Mouse (Mus musculus) MEL (cell line): ENCODE measurements around the gene Nrip1. TPM values are rescaled to one million over a fixed set of nuclear protein-coding genes. Genes with fewer than 3 reads are reported as not detected.

ENCODE experiments used
- DNase-seq: peaks from one replicate; pipeline ENCODE4 v3.0.0; 2011; ENCODE audit warnings: low read depth, low spot score
- H3K27ac ChIP-seq: 2 replicates; pipeline ENCODE4 v1.5.1; 2012; ENCODE audit warnings: low read depth, mild to moderate bottlenecking, control low read depth, low read length, moderate library complexity; ENCODE audit not compliant: control insufficient read depth
- H3K27me3 ChIP-seq, 2 experiments: fragments of 150-350 bp in 1 of 2; sonication (generic) in 1 of 2; 2 replicates each; pipeline ENCODE4 v1.6.1; 2012; ENCODE audit warnings: low read length in 2 of 2, mild to moderate bottlenecking in 2 of 2, improper control_type of control experiment in 1 of 2, moderate library complexity in 1 of 2; ENCODE audit not compliant: insufficient read depth in 2 of 2, control insufficient read depth in 1 of 2
- H3K36me3 ChIP-seq, 2 experiments: 2 replicates each; pipeline ENCODE4 v1.6.1; 2012 to 2014; ENCODE audit warnings: low read length in 2 of 2, improper control_type of control experiment in 1 of 2, inconsistent platforms in 1 of 2, mild to moderate bottlenecking in 1 of 2; ENCODE audit not compliant: insufficient read depth in 2 of 2, control insufficient read depth in 1 of 2
- H3K4me1 ChIP-seq, 2 experiments: fragments of 150-350 bp in 1 of 2; sonication (generic) in 1 of 2; 2 replicates each; pipeline ENCODE4 v1.6.1; 2012; ENCODE audit warnings: low read length in 2 of 2, improper control_type of control experiment in 1 of 2, mild to moderate bottlenecking in 1 of 2; ENCODE audit not compliant: insufficient read depth in 2 of 2, control insufficient read depth in 1 of 2
- H3K4me3 ChIP-seq, 2 experiments: fragments of 150-350 bp in 1 of 2; sonication (generic) in 1 of 2; 2 replicates each; pipeline ENCODE4 v1.5.1; 2012; ENCODE audit warnings: low read depth in 2 of 2, low read length in 2 of 2, mild to moderate bottlenecking in 2 of 2, moderate library complexity in 2 of 2, control low read depth in 1 of 2, improper control_type of control experiment in 1 of 2; ENCODE audit not compliant: control insufficient read depth in 1 of 2, insufficient read depth in 1 of 2
- H3K79me2 ChIP-seq: 2 replicates; pipeline ENCODE4 v1.6.1; 2012; ENCODE audit warnings: mild to moderate bottlenecking, low read length, moderate library complexity; ENCODE audit not compliant: control insufficient read depth, poor library complexity, insufficient read depth
- H3K9ac ChIP-seq: 2 replicates; pipeline ENCODE4 v1.6.1; 2012; ENCODE audit warnings: low read depth, mild to moderate bottlenecking, control low read depth, low read length, moderate library complexity; ENCODE audit not compliant: control insufficient read depth, poor library complexity, severe bottlenecking
- H3K9me3 ChIP-seq: fragments of 150-350 bp; sonication (generic); replicated peaks from 2 replicates; pipeline ENCODE4 v1.6.1; 2012; ENCODE audit warnings: mild to moderate bottlenecking, low read length, improper control_type of control experiment, moderate library complexity; ENCODE audit not compliant: insufficient read depth
- BHLHE40 ChIP-seq: IDR thresholded peaks from 2 replicates; pipeline ENCODE4 v1.6.1; 2012; ENCODE audit warnings: low read depth, mild to moderate bottlenecking, inconsistent platforms, low read length, improper control_type of control experiment, borderline replicate concordance
- CHD1 ChIP-seq: IDR thresholded peaks from 2 replicates; pipeline ENCODE4 v1.6.1; 2012; ENCODE audit warnings: low read depth, mild to moderate bottlenecking, inconsistent platforms, low read length, improper control_type of control experiment
- CTCF ChIP-seq, 3 experiments: IDR thresholded peaks in 2 of 3; conservative IDR thresholded peaks in 1 of 3; 2 replicates each; pipeline ENCODE4 v1.5.1; 2011 to 2012; ENCODE audit warnings: low read length in 3 of 3, low read depth in 2 of 3, mild to moderate bottlenecking in 2 of 3, improper control_type of control experiment in 1 of 3, inconsistent platforms in 1 of 3, mixed read lengths in 1 of 3, moderate library complexity in 1 of 3; ENCODE audit not compliant: control insufficient read depth in 1 of 3, insufficient read depth in 1 of 3, poor library complexity in 1 of 3, severe bottlenecking in 1 of 3
- E2F4 ChIP-seq: IDR thresholded peaks from 2 replicates; pipeline ENCODE4 v1.6.1; 2011; ENCODE audit warnings: low read depth, low read length, improper control_type of control experiment, borderline replicate concordance
- ELF1 ChIP-seq: IDR thresholded peaks from 2 replicates; pipeline ENCODE4 v1.6.1; 2014; ENCODE audit warnings: low read depth, mild to moderate bottlenecking, inconsistent platforms, low read length, improper control_type of control experiment, moderate library complexity
- EP300 ChIP-seq, 2 experiments: IDR thresholded peaks; 2 replicates each; pipeline ENCODE4 v1.6.1; 2011; ENCODE audit warnings: improper control_type of control experiment in 2 of 2, low read length in 2 of 2, low read depth in 1 of 2, mild to moderate bottlenecking in 1 of 2
- ETS1 ChIP-seq: IDR thresholded peaks from 2 replicates; pipeline ENCODE4 v1.6.1; 2012; ENCODE audit warnings: low read depth, mild to moderate bottlenecking, inconsistent platforms, low read length, improper control_type of control experiment, moderate library complexity
- GATA1 ChIP-seq: IDR thresholded peaks from 2 replicates; pipeline ENCODE4 v1.6.1; 2011; ENCODE audit warnings: low read depth, low read length, improper control_type of control experiment
- JUND ChIP-seq: IDR thresholded peaks from 2 replicates; pipeline ENCODE4 v1.6.1; 2011; ENCODE audit warnings: low read depth, mild to moderate bottlenecking, improper control_type of control experiment, low read length
- MAFK ChIP-seq: IDR thresholded peaks from 2 replicates; pipeline ENCODE4 v1.6.1; 2011; ENCODE audit warnings: low read depth, mild to moderate bottlenecking, low read length, improper control_type of control experiment, borderline replicate concordance
- MAX ChIP-seq: IDR thresholded peaks from 2 replicates; pipeline ENCODE4 v1.6.1; 2011; ENCODE audit warnings: low read length, improper control_type of control experiment
- MAZ ChIP-seq: IDR thresholded peaks from 2 replicates; pipeline ENCODE4 v1.6.1; 2012; ENCODE audit warnings: low read depth, mild to moderate bottlenecking, inconsistent platforms, low read length, improper control_type of control experiment
- MXI1 ChIP-seq: IDR thresholded peaks from 2 replicates; pipeline ENCODE4 v1.6.1; 2011; ENCODE audit warnings: mild to moderate bottlenecking, low read depth, low read length, improper control_type of control experiment
- MYB ChIP-seq: IDR thresholded peaks from 2 replicates; pipeline ENCODE4 v1.6.1; 2011; ENCODE audit warnings: mild to moderate bottlenecking, low read depth, low read length, improper control_type of control experiment
- NELFE ChIP-seq: IDR thresholded peaks from 2 replicates; pipeline ENCODE4 v1.6.1; 2011; ENCODE audit warnings: low read depth, low read length, improper control_type of control experiment
- NRF1 ChIP-seq: IDR thresholded peaks from 2 replicates; pipeline ENCODE4 v1.6.1; 2014; ENCODE audit warnings: low read depth, mild to moderate bottlenecking, inconsistent platforms, low read length, improper control_type of control experiment, moderate library complexity; ENCODE audit not compliant: poor library complexity, insufficient read depth, severe bottlenecking
- POLR2AphosphoS2 ChIP-seq: IDR thresholded peaks from 2 replicates; pipeline ENCODE4 v1.6.1; 2011; ENCODE audit warnings: low read length, improper control_type of control experiment
- POLR2AphosphoS5 ChIP-seq: IDR thresholded peaks from 2 replicates; pipeline ENCODE4 v1.6.1; 2012; ENCODE audit warnings: low read depth, borderline replicate concordance, mild to moderate bottlenecking, inconsistent platforms, low read length, moderate library complexity, mixed read lengths
- RCOR1 ChIP-seq: IDR thresholded peaks from 2 replicates; pipeline ENCODE4 v1.6.1; 2012; ENCODE audit warnings: low read depth, mild to moderate bottlenecking, inconsistent platforms, low read length, improper control_type of control experiment
- SIN3A ChIP-seq: IDR thresholded peaks from 2 replicates; pipeline ENCODE4 v1.6.1; 2012; ENCODE audit warnings: low read length, improper control_type of control experiment, inconsistent platforms
- SMC3 ChIP-seq: IDR thresholded peaks from 2 replicates; pipeline ENCODE4 v1.6.1; 2011; ENCODE audit warnings: low read depth, low read length, improper control_type of control experiment
- TAL1 ChIP-seq: IDR thresholded peaks from 2 replicates; pipeline ENCODE4 v1.6.1; 2012; ENCODE audit warnings: mild to moderate bottlenecking, inconsistent platforms, low read length, moderate library complexity, mixed read lengths
- TBP ChIP-seq: IDR thresholded peaks from 2 replicates; pipeline ENCODE4 v1.8.0; 2011; ENCODE audit warnings: low read depth, low read length, improper control_type of control experiment
- UBTF ChIP-seq: IDR thresholded peaks from 2 replicates; pipeline ENCODE4 v1.6.1; 2012; ENCODE audit warnings: low read depth, mild to moderate bottlenecking, inconsistent platforms, low read length, improper control_type of control experiment, moderate library complexity, borderline replicate concordance; ENCODE audit not compliant: insufficient read depth
- USF1 ChIP-seq: IDR thresholded peaks from 2 replicates; pipeline ENCODE4 v1.6.1; 2014; ENCODE audit warnings: low read depth, mild to moderate bottlenecking, inconsistent platforms, low read length, improper control_type of control experiment, moderate library complexity
- USF2 ChIP-seq, 2 experiments: IDR thresholded peaks; 2 replicates each; pipeline ENCODE4 v1.6.1; 2011 to 2012; ENCODE audit warnings: improper control_type of control experiment in 2 of 2, low read length in 2 of 2, borderline replicate concordance in 1 of 2, inconsistent platforms in 1 of 2, low read depth in 1 of 2, mild to moderate bottlenecking in 1 of 2; ENCODE audit not compliant: insufficient read depth in 1 of 2
- ZKSCAN1 ChIP-seq: IDR thresholded peaks from 2 replicates; pipeline ENCODE4 v1.6.1; 2012; ENCODE audit warnings: low read depth, mild to moderate bottlenecking, inconsistent platforms, low read length, improper control_type of control experiment, moderate library complexity
- ZMIZ1 ChIP-seq: IDR thresholded peaks from 2 replicates; pipeline ENCODE4 v1.6.1; 2012; ENCODE audit warnings: low read depth, mild to moderate bottlenecking, inconsistent platforms, low read length, improper control_type of control experiment, moderate library complexity
- ZNF384 ChIP-seq: IDR thresholded peaks from 2 replicates; pipeline ENCODE4 v1.6.1; 2012; ENCODE audit warnings: low read depth, mild to moderate bottlenecking, inconsistent platforms, low read length, improper control_type of control experiment
- polyA plus RNA-seq, 2 experiments: library from polyadenylated mRNA; stranded (reverse) in 1 of 2; unstranded in 1 of 2; fragments of >175 nt in 1 of 2; fragments of >200 nt in 1 of 2; gene quantifications; 2 replicates each; pipeline versions ENCODE4 v1.2.1 to v1.2.4; 2012; ENCODE audit warnings: low replicate concordance in 2 of 2, low read depth in 1 of 2; ENCODE audit not compliant: insufficient read length in 2 of 2, insufficient read depth in 1 of 2, missing spikeins in 1 of 2
- total RNA-seq: library from RNA; depleted of rRNA; stranded (reverse); fragments of 300-350 nt; gene quantifications from 2 replicates; pipeline ENCODE4 v1.2.3, GENCODE M21; 2012

Gene Nrip1
- total and polyA plus RNA-seq, 3 experiments, result 13.6 to 42.6 (median 21.1) TPM

DNA sequence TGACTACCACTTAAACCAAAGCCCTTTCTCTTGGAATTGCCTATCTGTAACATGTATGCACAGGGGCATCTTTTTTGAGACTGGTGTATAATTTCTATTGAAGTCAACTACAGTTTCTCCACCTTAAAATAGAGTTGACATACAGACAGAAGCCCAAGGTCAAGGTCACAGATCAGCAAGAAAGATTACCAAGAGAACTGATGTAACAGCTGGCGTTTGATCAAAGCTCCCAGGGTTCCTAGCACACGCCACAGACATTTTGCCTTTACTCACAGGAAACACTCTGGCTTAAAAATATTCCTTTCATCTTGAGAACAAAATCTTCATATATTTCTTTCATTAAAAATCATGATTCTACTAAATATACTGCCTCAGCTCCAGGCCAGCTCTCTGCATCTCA lies 74.1 kb downstream of the Nrip1 start:
- DNase-seq, result no peak
- peaks cover 7 to 18% of the 10 kb centered on the region in 2 experiments for H3K36me3 ChIP-seq

DNA sequence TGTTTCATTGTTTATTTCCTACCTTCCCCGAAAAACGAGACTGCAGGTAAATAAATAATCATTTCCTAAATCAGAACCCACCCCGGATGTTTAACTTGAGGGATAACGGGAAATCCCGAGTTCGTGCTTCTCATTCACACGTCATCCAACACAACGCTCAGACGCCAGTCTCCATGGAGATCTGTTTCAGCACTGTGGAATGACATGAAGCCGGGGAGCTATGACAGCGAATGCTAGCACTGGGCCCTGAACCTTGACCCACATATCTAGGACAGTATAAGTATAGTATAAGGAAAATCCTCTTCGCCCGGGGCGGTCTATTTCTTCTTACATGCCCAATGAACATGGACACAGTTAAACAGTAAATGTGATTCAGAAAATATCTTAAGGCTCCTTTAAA lies 78.3 kb downstream of the Nrip1 start:
- Histone ChIP-seq H3K4me1 (peaks cover 5 to 16% of the 10 kb centered on the region in 2 experiments; a peak in 3 of 4 replicates), H3K4me3 (no peak overlapping the region), H3K9me3 (no peaks in the 10 kb centered on the region), H3K36me3 (peaks cover 14 to 21% of the 10 kb centered on the region in 2 experiments), H3K79me2 (peaks cover 9% of the 10 kb centered on the region), H3K27me3 (no peaks in the 10 kb centered on the region), H3K9ac (no peak overlapping the region), H3K27ac (no peak overlapping the region)
- no peak for DNase-seq
- TF ChIP-seq SMC3 (no peak), RCOR1 (no peak), ZMIZ1 (no peak), USF1 (no peak), MAFK (no peak), MAZ (no peak), USF2 (IDR thresholded peaks at IDR 0.05; ENCODE audit: borderline replicate concordance in 1 of 2, insufficient read depth in 1 of 2, low read depth in 1 of 2, low read length in 2 of 2) (no peak), GATA1 (no peak), JUND (no peak), ZKSCAN1 (no peak), MAX (no peak), MYB (no peak), ZNF384 (no peak)

More for the DNA sequence above, 74.1 kb downstream of the Nrip1 start:
- H3K4me3 ChIP-seq, result no peak overlapping the region
- H3K79me2 ChIP-seq, result peaks cover 12% of the 10 kb centered on the region; the same call in 1 of the 2 replicates
- no peak for TF ChIP-seq RCOR1
- TF ChIP-seq ETS1, result no peak
- no peak for TF ChIP-seq BHLHE40
- no peak for TF ChIP-seq POLR2AphosphoS2
- TF ChIP-seq POLR2AphosphoS5, result no peak
- TF ChIP-seq UBTF, result no peak
- no peak for TF ChIP-seq TAL1
- TF ChIP-seq MXI1, result no peak
- no peak for TF ChIP-seq USF2 (IDR thresholded peaks at IDR 0.05; ENCODE audit: borderline replicate concordance in 1 of 2, insufficient read depth in 1 of 2, low read depth in 1 of 2, low read length in 2 of 2)
- TF ChIP-seq EP300 (IDR thresholded peaks at IDR 0.05; ENCODE audit: low read depth in 1 of 2, low read length in 2 of 2), result no peak
- TF ChIP-seq JUND, result no peak
- TF ChIP-seq NRF1, result no peak
- TF ChIP-seq CTCF (IDR thresholded peaks at IDR 0.05 in 2 of 3, conservative IDR thresholded peaks at IDR 0.05 in 1 of 3; ENCODE audit: control insufficient read depth in 1 of 3, insufficient read depth in 1 of 3, low read depth in 2 of 3, low read length in 3 of 3, poor library complexity in 1 of 3, severe bottlenecking in 1 of 3), result no peak
- TF ChIP-seq TBP, result no peak
- no peak for TF ChIP-seq NELFE
- no peak for TF ChIP-seq E2F4
- no peak for TF ChIP-seq CHD1
- TF ChIP-seq ELF1, result no peak
- TF ChIP-seq SIN3A, result no peak
- TF ChIP-seq ZMIZ1, result no peak
- H3K9ac ChIP-seq, result no peak overlapping the region
- H3K9me3 ChIP-seq, result no peaks in the 10 kb centered on the region
- no peaks in the 10 kb centered on the region for H3K27me3 ChIP-seq
- no peak overlapping the region for H3K27ac ChIP-seq
- H3K4me1 ChIP-seq, result peaks cover 2% of the 10 kb centered on the region in 2 experiments
